Comparison of ENCODE assay signal across 8 mouse cellular contexts in genomic region chr2:126874809-126875515, GRCm38 (mm10). TPM values are rescaled to one million over a fixed set of nuclear protein-coding genes. Genes with fewer than 3 reads are reported as not detected.
A peak's percentile ranks its signal among the peaks of the same experiment; 100 is the strongest.
DNase-seq lines count a peak whose midpoint lies in the region; ATAC-seq and TF ChIP-seq lines count a peak whose summit lies in the region.

No protein-coding gene starts in this region.

- TF ChIP-seq POLR2A in lung, adult 2 months (IDR thresholded peaks at IDR 0.05; ENCODE audit: borderline replicate concordance, extremely low read depth, low read depth, low read length): no peak

- TF ChIP-seq CTCF in lung, adult 2 months (IDR thresholded peaks at IDR 0.05; ENCODE audit: insufficient read depth, low read length): no peak
- TF ChIP-seq CTCF in kidney, postnatal 0 days (IDR thresholded peaks at IDR 0.05; ENCODE audit: low read depth): peak; percentile 37

- ATAC-seq in kidney, postnatal 0 days (replicated peaks; ENCODE audit: low FRiP score, low read depth): no peak
- no peak for ATAC-seq in midbrain, embryonic 14.5 days (ENCODE audit: low FRiP score, low TSS enrichment)

- H3K4me2 ChIP-seq in kidney, postnatal 0 days (ENCODE audit: low read length): peak overlapping the region; percentile 62
- H3K4me2 ChIP-seq in midbrain, embryonic 14.5 days (ENCODE audit: low read length): peak overlapping the region; percentile 76

- peak overlapping the region; percentile 89 for H3K4me3 ChIP-seq in lung, adult 2 months (replicated peaks; ENCODE audit: extremely low read depth, low read depth, low read length)
- peak overlapping the region; percentile 70 for H3K4me3 ChIP-seq in kidney, postnatal 0 days (replicated peaks; ENCODE audit: low read depth, low read length)
- H3K4me3 ChIP-seq in midbrain, embryonic 14.5 days (replicated peaks; ENCODE audit: low read depth, low read length): peak overlapping the region; percentile 96

- peak overlapping the region; percentile 97 for H3K27ac ChIP-seq in kidney, postnatal 0 days
- peak overlapping the region; percentile 96 for H3K27ac ChIP-seq in midbrain, embryonic 14.5 days (replicated peaks; ENCODE audit: low read depth, low read length)

- H3K9ac ChIP-seq in kidney, postnatal 0 days (ENCODE audit: low read depth, low read length): peak overlapping the region; percentile 86
- peak overlapping the region; percentile 91 for H3K9ac ChIP-seq in midbrain, embryonic 14.5 days (replicated peaks; ENCODE audit: low read length)

- no peak for DNase-seq in lung, adult 2 months
- no peak for DNase-seq in lung, postnatal 25 days (ENCODE audit: low spot score)
- peak; percentile 17 for DNase-seq in c-Kit-positive CD71-negative TER-119-negative erythroid progenitor cells, embryonic 14.5 days (ENCODE audit: low read depth)
- peak; percentile 4 for DNase-seq in forelimb bud, embryonic 11.5 days (ENCODE audit: low read depth, low spot score)
- peak; percentile 14 for DNase-seq in kidney, postnatal 0 days (ENCODE audit: low spot score)
- DNase-seq in midbrain, embryonic 14.5 days: peak; percentile 9
- no peak for DNase-seq in frontal cortex, postnatal 10 days (ENCODE audit: low spot score in 2 of 2)
- DNase-seq in right cerebral cortex, postnatal 25 days: no peak

- no peaks in the 10 kb centered on the region for H3K36me3 ChIP-seq in kidney, postnatal 0 days (ENCODE audit: insufficient read depth, low read length)
- H3K36me3 ChIP-seq in midbrain, embryonic 14.5 days (ENCODE audit: control insufficient read depth, insufficient read depth, low read length): no peaks in the 10 kb centered on the region

- H3K9me3 ChIP-seq in kidney, postnatal 0 days (replicated peaks; ENCODE audit: low read length): no peaks in the 10 kb centered on the region
- no peaks in the 10 kb centered on the region for H3K9me3 ChIP-seq in midbrain, embryonic 14.5 days (ENCODE audit: control insufficient read depth, low read length)

- WGBS in lung, adult 2 months: 14% methylated on average over 13 of the region's 13 CpGs
- WGBS in kidney, postnatal 0 days: 24% methylated on average over 13 of the region's 13 CpGs
- 25% methylated on average over 13 of the region's 13 CpGs for WGBS in midbrain, embryonic 14.5 days

- H3K27me3 ChIP-seq in kidney, postnatal 0 days (ENCODE audit: insufficient read depth, low read length): no peaks in the 10 kb centered on the region
- H3K27me3 ChIP-seq in midbrain, embryonic 14.5 days (ENCODE audit: control insufficient read depth, insufficient read depth, low read length): no peaks in the 10 kb centered on the region

- peaks cover 14% of the 10 kb centered on the region for H3K4me1 ChIP-seq in lung, adult 2 months (ENCODE audit: control insufficient read depth, insufficient read depth, low read length)
- H3K4me1 ChIP-seq in kidney, postnatal 0 days (replicated peaks; ENCODE audit: insufficient read depth, low read length): no peaks in the 10 kb centered on the region
- peaks cover 12% of the 10 kb centered on the region for H3K4me1 ChIP-seq in midbrain, embryonic 14.5 days (ENCODE audit: control insufficient read depth, insufficient read depth, low read length)

RNA-seq across cellular contexts. Expression of gene Trpm7, which starts 1.1 kb away (rescaled TPM):
- polyA plus RNA-seq in lung, adult 2 months (2012; rRNA removed): 4.5 and 7.2 TPM in 2 replicates
- 41.2 and 45.9 TPM in 2 replicates for polyA plus RNA-seq in kidney, postnatal 0 days (2015; fragmentation: Nextera tagmentation; extraction: Ambion mirVana)
- 38.0 and 38.8 TPM in 2 replicates for polyA plus RNA-seq in midbrain, embryonic 14.5 days (2014; fragmentation: Nextera tagmentation; extraction: Ambion mirVana)

RNA-seq across cellular contexts. Expression of gene Sppl2a, which starts 58.1 kb away (rescaled TPM):
- polyA plus RNA-seq in lung, adult 2 months (2012; rRNA removed): 13.1 and 23.0 TPM in 2 replicates
- polyA plus RNA-seq in kidney, postnatal 0 days (2015; fragmentation: Nextera tagmentation; extraction: Ambion mirVana): 42.4 and 47.8 TPM in 2 replicates
- 39.2 and 41.7 TPM in 2 replicates for polyA plus RNA-seq in midbrain, embryonic 14.5 days (2014; fragmentation: Nextera tagmentation; extraction: Ambion mirVana)

Comparison
In these comparisons a context has a peak if more than half of its experiments do, and no peak if none do; other contexts are left out.
1. DNase-seq: peak in c-Kit-positive CD71-negative TER-119-negative erythroid progenitor cells, embryonic 14.5 days (single experiment), forelimb bud, embryonic 11.5 days (single experiment), kidney, postnatal 0 days (single experiment) and midbrain, embryonic 14.5 days (single experiment); none in lung, adult 2 months (single experiment), lung, postnatal 25 days (single experiment), frontal cortex, postnatal 10 days (0 of 2) and right cerebral cortex, postnatal 25 days (single experiment).
2. Peak in every context shown above with its lines, with median percentiles within 50 percentile points of each other: H3K4me3 ChIP-seq.